Mouse (Mus musculus): Measurements from ENCODE around the gene Hspb2.

DNA sequence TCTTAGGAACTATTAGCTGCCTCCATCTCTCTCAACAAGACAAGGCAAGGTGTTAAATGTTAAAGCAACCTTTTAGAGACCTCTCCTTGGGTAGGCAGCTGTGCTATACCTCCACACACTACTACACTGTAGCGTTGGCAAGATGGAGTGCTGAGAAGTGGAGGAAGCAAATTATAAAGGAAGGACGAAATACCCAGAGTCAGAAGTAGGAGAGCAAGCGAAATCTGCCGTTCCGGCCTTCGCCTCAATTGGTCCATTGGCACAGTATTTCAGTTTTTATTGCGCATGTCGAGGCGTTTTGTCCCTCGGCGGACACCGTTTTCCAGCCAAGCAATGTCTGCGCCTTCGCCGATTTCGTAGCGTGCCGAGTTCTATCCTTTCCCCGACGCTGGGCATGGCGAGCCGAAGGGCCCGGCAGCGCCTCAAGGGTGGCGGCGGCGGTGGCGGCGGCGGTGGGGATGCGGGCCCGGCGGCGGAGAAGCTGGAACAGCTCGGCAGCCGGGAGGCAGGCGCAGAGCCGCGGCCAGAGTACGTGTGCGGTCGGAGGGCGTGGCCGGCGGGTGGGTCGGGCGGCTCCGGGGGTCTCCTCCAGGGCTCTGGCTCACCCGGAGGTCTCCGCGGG is 22.9 kb upstream of the Hspb2 start, which contains the start of the genes Alg9 and 1110032A03Rik:
- TF ChIP-seq EP300 (IDR thresholded peaks at IDR 0.05) (no peak), CTCF (IDR thresholded peaks at IDR 0.05) (no peak)

Measured in lung, postnatal 0 days (tissue).